Mouse (Mus musculus) adrenal gland, adult 2 months (tissue): ENCODE measurements around the gene Mad2l2. TPM values are rescaled to one million over a fixed set of nuclear protein-coding genes. Genes with fewer than 3 reads are reported as not detected.
"Not testable (repeated sequence)": the region's sequence is repeated elsewhere in the genome, so short reads cannot be mapped to it uniquely, and the experiment has no call there.

ENCODE experiments used
- DNase-seq: peaks from one replicate; pipeline ENCODE4 v3.0.0; 2021
- polyA plus RNA-seq: library from polyadenylated mRNA; depleted of rRNA; stranded (reverse); fragments of >200 nt; gene quantifications from 2 replicates; pipeline ENCODE4 v1.2.3, GENCODE M21; 2012
- total RNA-seq, 2 experiments: library from RNA; stranded (reverse); gene quantifications; 2 replicates each; pipeline ENCODE4 v1.2.3; 2021

Gene Mad2l2
- total and polyA plus RNA-seq, 3 experiments, result 23.4 to 30.9 (median 27.3) TPM

- no peak for DNase-seq
Measured at GRCm38 (mm10) chr4:148107621-148108291, 22.4 kb upstream of the Mad2l2 start.

- no peak for DNase-seq
Measured at GRCm38 (mm10) chr4:148108565-148109100, 21.6 kb upstream of the Mad2l2 start.

- no peak for DNase-seq
Measured at GRCm38 (mm10) chr4:148109215-148109614, 21.0 kb upstream of the Mad2l2 start.

GRCm38 (mm10) chr4:148112519-148112918 is 17.7 kb upstream of the Mad2l2 start:
- DNase-seq, result no peak

GRCm38 (mm10) chr4:148114758-148115391 is 15.3 kb upstream of the Mad2l2 start:
- peak; percentile 85 for DNase-seq

- DNase-seq, result no peak
Measured at GRCm38 (mm10) chr4:148115467-148115866, 14.7 kb upstream of the Mad2l2 start.

GRCm38 (mm10) chr4:148116657-148117056 is 13.5 kb upstream of the Mad2l2 start:
- DNase-seq, result no peak

GRCm38 (mm10) chr4:148117392-148117791 is 12.8 kb upstream of the Mad2l2 start:
- DNase-seq, result no peak

- not testable (repeated sequence) for DNase-seq
Measured at GRCm38 (mm10) chr4:148119578-148119977, 10.6 kb upstream of the Mad2l2 start.

- no peak for DNase-seq
Measured at GRCm38 (mm10) chr4:148120555-148120954, 9.6 kb upstream of the Mad2l2 start.

- DNase-seq, result no peak
Measured at GRCm38 (mm10) chr4:148121362-148121761, 8.8 kb upstream of the Mad2l2 start.

GRCm38 (mm10) chr4:148121982-148122693 is 8.0 kb upstream of the Mad2l2 start:
- DNase-seq, result no peak

- no peak for DNase-seq
Measured at GRCm38 (mm10) chr4:148122694-148123066, 7.5 kb upstream of the Mad2l2 start.

GRCm38 (mm10) chr4:148128241-148128640 is 1.9 kb upstream of the Mad2l2 start:
- DNase-seq, result no peak

GRCm38 (mm10) chr4:148128672-148129071 is 1.5 kb upstream of the Mad2l2 start:
- DNase-seq, result no peak

- DNase-seq, result peak; percentile 77
Measured at GRCm38 (mm10) chr4:148130561-148131413, 603 bp downstream of the Mad2l2 start, which contains the start of gene Draxin. Draxin (minus strand) TSS chr4:148130698.

GRCm38 (mm10) chr4:148131497-148132081 is 1.4 kb downstream of the Mad2l2 start:
- DNase-seq, result peak; percentile 39

- DNase-seq, result no peak
Measured at GRCm38 (mm10) chr4:148134988-148135387, 4.8 kb downstream of the Mad2l2 start.

GRCm38 (mm10) chr4:148137503-148137902 is 7.3 kb downstream of the Mad2l2 start:
- DNase-seq, result no peak

GRCm38 (mm10) chr4:148139767-148140097 is 9.5 kb downstream of the Mad2l2 start:
- no peak for DNase-seq
